Mouse (Mus musculus): ENCODE measurements around the gene Sardh. TPM values are rescaled to one million over a fixed set of nuclear protein-coding genes. Genes with fewer than 3 reads are reported as not detected.

The Sardh gene
- polyA plus RNA-seq, 1 experiment from 2014 or later = 4.8 TPM

DNA sequence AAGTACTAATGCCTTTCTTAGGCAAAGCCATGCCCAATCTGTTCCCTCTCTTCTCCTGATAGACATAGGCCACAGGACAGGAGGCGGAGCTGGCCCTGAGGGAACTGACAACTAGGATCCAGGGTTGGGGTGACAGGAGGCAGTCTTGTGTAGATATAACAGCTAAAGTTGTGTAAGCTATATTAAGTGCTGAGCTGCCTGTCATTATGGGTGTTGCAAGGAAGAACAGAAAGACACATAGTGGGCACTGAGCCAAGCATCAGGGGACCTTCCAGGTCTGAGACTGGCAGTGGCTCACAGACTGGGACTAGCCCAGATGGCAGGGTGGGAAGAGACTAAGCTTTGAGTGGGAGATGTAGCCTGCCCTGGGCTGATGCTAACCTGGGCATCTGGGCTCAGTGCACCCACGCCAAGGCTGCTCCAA lies 30.0 kb downstream of the Sardh start:
- no peak overlapping the region for H3K4me3 ChIP-seq
- H3K9ac ChIP-seq = no peak overlapping the region
- no peaks in the 10 kb centered on the region for H3K9me3 ChIP-seq
- H3K4me2 ChIP-seq = no peak overlapping the region
- H3K4me1 ChIP-seq (replicated peaks) = no peaks in the 10 kb centered on the region
- 86% methylated on average over 2 of the region's 2 CpGs for WGBS
- H3K36me3 ChIP-seq = no peaks in the 10 kb centered on the region
- no peaks in the 10 kb centered on the region for H3K27me3 ChIP-seq
- no peak for ATAC-seq (ENCODE audit: low FRiP score)
- H3K27ac ChIP-seq = no peak overlapping the region

DNA sequence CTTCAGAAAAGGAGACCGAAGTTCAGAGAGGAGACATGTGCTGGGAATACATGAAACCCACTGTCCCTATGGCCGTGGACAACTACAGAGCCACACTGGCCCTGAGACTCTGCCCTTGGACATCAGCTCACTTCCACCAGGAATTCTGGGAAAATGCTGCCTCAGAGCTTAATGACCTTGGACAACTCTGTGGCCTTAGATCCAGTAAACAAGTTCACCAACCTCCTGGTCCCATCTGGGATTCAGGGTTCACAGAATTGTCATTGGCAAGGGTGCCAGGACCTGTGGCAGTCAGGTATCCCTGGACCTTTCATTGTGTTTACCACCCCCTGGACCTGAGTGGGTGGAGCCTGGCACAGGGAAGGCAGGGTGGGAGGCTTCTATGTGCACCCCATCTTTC lies 32.6 kb downstream of the Sardh start:
- 88% methylated on average over 2 of the region's 2 CpGs for WGBS
- Histone ChIP-seq H3K36me3 (no peaks in the 10 kb centered on the region), H3K4me3 (no peak overlapping the region), H3K27me3 (no peaks in the 10 kb centered on the region), H3K9me3 (no peaks in the 10 kb centered on the region), H3K27ac (no peak overlapping the region), H3K4me2 (no peak overlapping the region), H3K9ac (no peak overlapping the region), H3K4me1 (replicated peaks) (peaks cover 6% of the 10 kb centered on the region; the same call in 1 of the 2 replicates)
- ATAC-seq (ENCODE audit: low FRiP score) = no peak

DNA sequence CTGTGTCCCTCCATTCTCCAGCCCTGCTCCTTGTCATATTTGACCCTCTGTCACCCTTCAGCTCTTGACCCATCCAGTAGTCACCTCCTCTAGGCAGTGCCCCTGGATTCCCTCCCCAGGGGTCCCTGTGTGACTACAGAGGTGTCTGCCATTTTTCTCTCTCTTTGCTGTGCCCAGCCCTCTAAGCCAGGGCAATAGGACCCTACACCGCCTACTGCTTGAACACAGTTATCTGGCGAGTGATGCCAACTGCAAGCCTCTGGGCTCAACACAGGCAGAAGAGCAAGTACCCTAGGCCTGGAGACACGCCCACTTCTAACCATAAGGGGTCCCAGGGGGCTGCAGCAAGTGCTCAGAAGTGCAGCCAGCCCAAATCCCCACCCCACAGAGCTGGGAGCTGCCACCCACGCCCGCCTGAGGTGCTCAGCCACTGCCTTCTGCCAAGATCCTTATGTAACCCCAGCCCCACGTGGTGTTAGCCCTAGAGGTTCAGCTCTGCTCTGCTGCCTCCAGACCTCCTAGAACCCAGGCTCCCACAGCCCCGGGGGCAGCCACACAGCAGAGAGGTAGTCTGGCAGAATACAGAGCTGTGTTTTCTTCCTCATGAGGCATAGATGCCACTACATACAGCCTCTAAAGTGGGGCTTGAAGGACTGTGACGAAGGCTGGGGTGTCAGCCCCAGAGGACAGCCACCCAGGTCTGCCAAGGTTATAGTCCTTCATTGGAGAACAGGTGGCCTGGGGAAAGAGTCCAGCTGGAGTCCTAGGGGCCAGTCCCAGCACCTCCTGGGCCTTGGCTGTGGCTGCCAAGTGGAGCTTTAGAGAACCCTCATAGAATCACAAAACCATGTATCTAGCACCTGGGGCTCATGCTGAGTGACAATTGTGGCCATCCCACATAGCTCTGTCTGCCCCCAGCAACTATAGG lies 35.9 kb downstream of the Sardh start:
- WGBS = 64% methylated on average over 8 of the region's 8 CpGs
- no peaks in the 10 kb centered on the region for H3K27me3 ChIP-seq
- no peaks in the 10 kb centered on the region for H3K36me3 ChIP-seq
- no peak overlapping the region for H3K4me3 ChIP-seq
- H3K27ac ChIP-seq = no peak overlapping the region
- no peaks in the 10 kb centered on the region for H3K9me3 ChIP-seq
- peaks cover 6% of the 10 kb centered on the region; the same call in 1 of the 2 replicates for H3K4me1 ChIP-seq (replicated peaks)
- no peak overlapping the region for H3K4me2 ChIP-seq
- no peak for ATAC-seq (ENCODE audit: low FRiP score)
- no peak overlapping the region for H3K9ac ChIP-seq

DNA sequence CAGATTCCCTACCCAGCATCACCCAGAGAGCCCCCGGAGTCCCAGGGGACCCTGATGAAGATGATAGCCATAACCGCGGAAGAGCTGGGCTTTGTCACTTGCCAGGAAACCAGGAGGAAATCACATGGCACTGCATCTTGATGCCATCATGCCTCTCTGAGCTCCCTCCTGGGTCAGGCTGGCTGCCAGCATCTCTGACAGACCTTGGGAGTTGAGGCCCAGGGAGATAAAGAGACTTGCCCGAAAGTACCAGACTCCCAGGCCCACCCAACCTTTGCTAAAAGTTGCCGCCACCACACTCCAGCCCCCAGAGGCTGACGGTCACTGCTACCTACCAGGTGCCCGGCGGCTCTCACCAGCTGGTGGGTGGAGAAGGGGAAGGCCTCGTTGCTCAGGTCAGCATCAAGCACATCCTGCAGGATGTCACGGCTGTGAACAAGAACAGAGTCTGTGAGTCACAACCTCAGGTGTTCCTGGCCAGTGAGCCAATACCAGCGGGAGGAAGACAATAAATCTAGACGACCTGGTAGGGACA lies 37.4 kb downstream of the Sardh start:
- no peak for ATAC-seq (ENCODE audit: low FRiP score)
- Histone ChIP-seq H3K9me3 (no peaks in the 10 kb centered on the region), H3K4me3 (no peak overlapping the region), H3K27ac (no peak overlapping the region), H3K4me1 (replicated peaks) (peaks cover 6% of the 10 kb centered on the region; the same call in 1 of the 2 replicates), H3K4me2 (no peak overlapping the region), H3K36me3 (no peaks in the 10 kb centered on the region), H3K27me3 (no peaks in the 10 kb centered on the region), H3K9ac (no peak overlapping the region)
- WGBS = 84% methylated on average over 12 of the region's 12 CpGs

DNA sequence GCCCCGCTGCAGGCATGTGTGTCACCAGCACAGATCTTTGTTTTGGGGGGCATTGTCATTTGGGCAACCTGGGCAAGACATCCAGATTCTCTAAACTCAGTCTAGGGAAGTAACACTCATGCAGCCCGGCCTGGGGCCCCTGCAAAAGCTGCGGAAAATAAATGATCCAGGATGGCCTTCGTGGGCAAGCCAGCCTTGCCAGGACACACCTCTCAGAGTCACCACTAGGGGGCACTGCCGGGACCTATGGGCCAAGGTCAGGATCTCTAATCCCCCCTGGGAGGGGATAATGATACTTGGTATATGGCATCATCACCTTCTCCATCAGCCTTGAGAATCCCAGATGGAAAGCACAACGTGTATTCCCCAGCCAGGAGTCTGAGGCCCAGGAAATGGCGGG lies 37.9 kb downstream of the Sardh start:
- 62% methylated on average over 7 of the region's 7 CpGs for WGBS
- no peaks in the 10 kb centered on the region for H3K27me3 ChIP-seq
- no peaks in the 10 kb centered on the region for H3K9me3 ChIP-seq
- ATAC-seq (ENCODE audit: low FRiP score) = no peak
- no peak overlapping the region for H3K4me3 ChIP-seq
- H3K27ac ChIP-seq = no peak overlapping the region
- H3K4me1 ChIP-seq (replicated peaks) = peaks cover 6% of the 10 kb centered on the region; the same call in 1 of the 2 replicates
- no peak overlapping the region for H3K4me2 ChIP-seq
- no peak overlapping the region for H3K9ac ChIP-seq
- no peaks in the 10 kb centered on the region for H3K36me3 ChIP-seq

DNA sequence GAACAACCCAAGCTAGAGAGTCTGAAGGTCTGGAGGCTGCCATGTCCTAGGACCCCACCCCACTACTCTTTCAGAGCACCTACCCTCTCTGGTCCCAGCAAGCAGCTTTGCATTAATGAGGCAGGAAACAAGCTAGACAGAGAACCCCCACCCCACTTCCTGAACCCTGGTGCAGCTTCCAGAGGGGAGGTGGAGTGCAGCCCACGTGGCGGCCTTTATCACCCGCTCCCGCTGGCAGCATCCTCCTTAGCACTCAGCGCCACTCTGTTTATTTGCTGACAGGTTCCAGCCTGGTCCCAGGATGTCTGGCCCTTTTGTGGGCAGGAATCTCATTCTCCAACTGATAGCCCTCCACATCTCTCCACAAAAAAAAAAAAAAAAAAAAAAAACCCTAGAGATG lies 38.3 kb downstream of the Sardh start:
- 71% methylated on average over 5 of the region's 5 CpGs for WGBS
- peaks cover 6% of the 10 kb centered on the region; the same call in 1 of the 2 replicates for H3K4me1 ChIP-seq (replicated peaks)
- no peak overlapping the region for H3K4me3 ChIP-seq
- H3K36me3 ChIP-seq = no peaks in the 10 kb centered on the region
- H3K4me2 ChIP-seq = no peak overlapping the region
- no peaks in the 10 kb centered on the region for H3K27me3 ChIP-seq
- no peaks in the 10 kb centered on the region for H3K9me3 ChIP-seq
- no peak for ATAC-seq (ENCODE audit: low FRiP score)
- H3K27ac ChIP-seq = no peak overlapping the region
- no peak overlapping the region for H3K9ac ChIP-seq

DNA sequence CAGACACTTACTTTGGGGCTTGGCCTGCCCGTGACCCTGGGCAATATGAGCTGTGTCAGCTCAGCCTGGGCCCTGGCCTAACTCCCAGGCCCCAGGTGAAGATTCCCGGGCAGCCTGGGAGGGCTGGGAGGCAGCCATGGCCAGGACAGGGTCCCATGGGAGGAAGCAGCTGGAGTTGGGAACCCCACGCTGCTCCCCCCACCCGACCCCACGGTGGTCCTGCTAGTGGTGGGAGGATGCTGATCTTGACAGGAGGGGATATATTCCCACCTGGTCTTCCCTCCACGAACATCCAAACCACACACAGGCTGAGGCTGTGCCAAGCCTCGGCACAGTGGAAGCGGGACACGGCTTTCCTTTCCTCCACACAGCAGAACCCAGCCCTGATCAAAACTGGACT lies 38.8 kb downstream of the Sardh start:
- Histone ChIP-seq H3K9ac (no peak overlapping the region), H3K4me3 (no peak overlapping the region), H3K4me1 (replicated peaks) (peaks cover 6% of the 10 kb centered on the region; the same call in 1 of the 2 replicates), H3K9me3 (no peaks in the 10 kb centered on the region), H3K36me3 (no peaks in the 10 kb centered on the region), H3K27me3 (no peaks in the 10 kb centered on the region), H3K27ac (no peak overlapping the region), H3K4me2 (no peak overlapping the region)
- 86% methylated on average over 9 of the region's 9 CpGs for WGBS
- ATAC-seq (ENCODE audit: low FRiP score) = no peak

DNA sequence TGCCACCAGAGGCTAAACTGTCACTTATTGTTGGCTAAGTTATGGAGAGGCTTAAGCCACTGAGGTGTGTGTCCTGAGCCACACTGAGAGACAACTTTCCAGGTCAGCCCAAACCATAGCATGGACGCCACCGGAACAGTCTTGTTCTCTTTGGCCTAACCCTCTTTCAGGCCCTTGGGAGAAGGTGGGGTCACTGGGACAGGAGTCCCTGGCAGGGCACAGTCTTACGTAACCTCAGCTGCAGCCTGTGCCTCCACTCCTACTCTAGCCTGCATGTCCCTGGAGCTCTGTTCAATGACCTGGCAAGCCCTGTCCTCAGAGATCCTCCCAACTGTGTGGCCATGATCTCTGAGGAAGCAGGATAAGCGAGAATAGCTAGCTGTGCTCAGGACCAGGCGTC lies 41.0 kb downstream of the Sardh start:
- no peaks in the 10 kb centered on the region for H3K27me3 ChIP-seq
- peaks cover 1% of the 10 kb centered on the region; the same call in 1 of the 2 replicates for H3K4me1 ChIP-seq (replicated peaks)
- ATAC-seq (ENCODE audit: low FRiP score) = no peak
- H3K27ac ChIP-seq = no peak overlapping the region
- H3K9me3 ChIP-seq = no peaks in the 10 kb centered on the region
- no peak overlapping the region for H3K9ac ChIP-seq
- H3K36me3 ChIP-seq = no peaks in the 10 kb centered on the region
- no peak overlapping the region for H3K4me3 ChIP-seq
- H3K4me2 ChIP-seq = no peak overlapping the region
- 88% methylated on average over 5 of the region's 5 CpGs for WGBS

DNA sequence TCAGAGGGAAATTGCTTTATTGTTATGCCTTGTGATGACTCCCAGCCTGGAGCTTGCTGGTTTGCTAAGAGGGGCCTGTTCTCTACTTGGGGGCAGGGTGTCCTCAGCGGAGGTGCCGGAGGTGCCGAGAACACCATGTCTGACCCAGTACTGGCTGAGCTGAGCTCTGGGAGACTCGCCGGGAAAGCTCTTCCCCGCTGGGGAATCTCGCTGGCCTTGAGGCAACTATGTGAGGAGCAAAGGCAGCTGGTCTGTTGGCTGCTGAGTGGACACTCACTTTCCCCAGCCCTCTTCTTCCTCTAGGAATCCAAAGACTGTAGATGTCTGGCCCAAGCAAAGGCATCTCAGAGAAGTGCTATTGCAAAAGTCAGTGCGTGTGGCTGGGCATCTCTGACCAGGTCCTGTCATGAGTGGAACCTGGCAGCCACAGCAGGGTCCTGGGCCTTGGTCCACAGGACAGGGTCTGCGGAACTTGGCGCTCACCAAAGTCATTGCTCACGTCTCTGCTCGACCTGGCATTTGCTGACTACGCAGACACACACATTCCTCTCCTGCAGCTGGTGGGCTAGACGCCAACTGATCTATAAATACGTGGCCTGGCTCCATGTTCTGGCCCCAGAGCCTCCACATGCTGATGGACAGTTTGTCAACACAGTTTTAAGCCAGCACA lies 41.9 kb downstream of the Sardh start:
- H3K9me3 ChIP-seq = no peaks in the 10 kb centered on the region
- no peaks in the 10 kb centered on the region for H3K27me3 ChIP-seq
- no peak overlapping the region for H3K4me3 ChIP-seq
- H3K9ac ChIP-seq = no peak overlapping the region
- 85% methylated on average over 15 of the region's 15 CpGs for WGBS
- H3K27ac ChIP-seq = no peak overlapping the region
- H3K36me3 ChIP-seq = no peaks in the 10 kb centered on the region
- no peak overlapping the region for H3K4me2 ChIP-seq
- no peak for ATAC-seq (ENCODE audit: low FRiP score)
- H3K4me1 ChIP-seq (replicated peaks) = no peaks in the 10 kb centered on the region

DNA sequence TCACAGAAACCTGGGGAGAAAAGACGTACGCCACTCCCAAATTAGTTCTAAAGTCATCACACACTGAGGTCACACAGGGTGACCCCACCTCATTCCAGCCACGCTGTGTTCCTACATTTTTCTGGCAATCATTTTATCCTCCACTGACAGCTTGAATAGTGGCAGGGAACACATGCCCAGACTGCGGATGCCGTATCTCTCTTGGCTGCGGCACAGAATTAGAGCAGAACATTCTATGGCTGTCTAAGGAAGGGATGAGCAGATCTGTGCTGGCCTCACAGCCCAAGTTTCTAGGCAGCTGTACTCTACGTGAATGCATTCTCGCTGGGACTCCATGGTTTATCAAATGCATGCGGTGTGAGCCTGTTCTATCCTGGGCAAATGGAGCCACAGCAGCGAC lies 42.5 kb downstream of the Sardh start:
- Histone ChIP-seq H3K4me3 (no peak overlapping the region), H3K4me1 (replicated peaks) (no peaks in the 10 kb centered on the region), H3K27ac (no peak overlapping the region), H3K27me3 (no peaks in the 10 kb centered on the region), H3K9ac (no peak overlapping the region), H3K9me3 (no peaks in the 10 kb centered on the region), H3K4me2 (no peak overlapping the region), H3K36me3 (no peaks in the 10 kb centered on the region)
- 76% methylated on average over 10 of the region's 10 CpGs for WGBS
- ATAC-seq (ENCODE audit: low FRiP score) = no peak

DNA sequence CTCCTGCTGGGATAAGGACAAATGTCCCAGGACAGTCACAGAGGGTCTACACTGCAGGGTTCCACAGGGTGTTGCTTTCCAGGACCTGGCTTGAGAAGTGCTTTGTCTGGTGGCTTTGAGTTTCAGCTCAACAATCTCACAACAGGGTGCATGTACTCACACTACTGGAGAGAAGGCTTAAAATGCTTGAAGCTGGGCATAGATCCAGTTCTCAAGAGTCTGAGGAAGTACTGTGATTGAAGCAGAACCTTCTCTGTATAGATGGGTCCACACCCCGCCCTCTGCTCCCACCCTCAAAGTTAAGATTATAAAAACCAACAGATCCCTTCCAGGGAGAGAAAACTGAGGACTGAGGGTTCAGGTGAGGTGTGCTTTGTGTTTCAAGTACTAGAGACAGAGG lies 47.6 kb downstream of the Sardh start:
- 0 out of 2 replicates have a peak, but pooled peaks cover 7% of the 10 kb centered on the region for H3K4me1 ChIP-seq (replicated peaks)
- H3K9me3 ChIP-seq = no peaks in the 10 kb centered on the region
- no peak overlapping the region for H3K9ac ChIP-seq
- no peaks in the 10 kb centered on the region for H3K27me3 ChIP-seq
- WGBS = 71% methylated on average over 1 of the region's 1 CpGs
- ATAC-seq (ENCODE audit: low FRiP score) = no peak
- no peak overlapping the region for H3K4me2 ChIP-seq
- no peak overlapping the region for H3K27ac ChIP-seq
- no peaks in the 10 kb centered on the region for H3K36me3 ChIP-seq
- H3K4me3 ChIP-seq = no peak overlapping the region

DNA sequence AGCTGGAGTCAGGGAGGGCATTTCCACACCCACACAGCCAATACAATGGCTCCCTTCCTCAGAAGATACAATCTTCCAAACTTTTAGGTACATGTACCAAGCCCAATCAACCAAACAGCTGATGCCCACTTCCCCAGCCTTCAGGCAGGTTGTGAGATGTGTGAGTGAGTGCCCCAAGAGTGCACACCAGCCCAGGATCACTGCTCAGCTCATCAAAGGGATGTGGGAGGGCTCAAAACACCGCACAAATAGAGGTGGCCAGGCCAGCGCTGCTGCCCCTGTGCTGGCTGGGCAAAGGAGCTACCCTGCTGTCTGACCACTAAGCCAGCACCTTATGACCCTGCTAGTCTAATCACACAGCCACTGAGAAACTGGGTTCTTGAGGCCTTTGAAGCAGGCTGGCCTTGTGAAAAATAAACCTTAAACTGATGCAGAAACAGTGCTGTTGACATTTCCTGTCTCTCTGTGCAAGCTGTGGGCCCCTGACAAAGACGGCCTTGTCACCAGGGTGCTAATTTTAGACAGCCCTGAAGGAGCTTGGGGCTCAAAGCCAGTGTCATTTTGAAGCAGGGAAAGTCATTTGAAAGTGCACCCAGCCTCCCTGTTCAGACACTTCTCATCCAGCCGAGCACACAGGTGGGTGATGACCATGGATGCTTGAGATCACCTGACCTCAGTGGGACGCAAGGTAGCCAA lies 49.4 kb downstream of the Sardh start:
- Histone ChIP-seq H3K9me3 (no peaks in the 10 kb centered on the region), H3K4me1 (replicated peaks) (0 out of 2 replicates have a peak, but pooled peaks cover 7% of the 10 kb centered on the region), H3K4me3 (no peak overlapping the region), H3K9ac (no peak overlapping the region), H3K4me2 (no peak overlapping the region), H3K27me3 (no peaks in the 10 kb centered on the region), H3K27ac (no peak overlapping the region), H3K36me3 (no peaks in the 10 kb centered on the region)
- WGBS = 75% methylated on average over 5 of the region's 5 CpGs
- no peak for ATAC-seq (ENCODE audit: low FRiP score)
